Mouse (Mus musculus) mesoderm, embryonic 11.5 days (tissue): ENCODE measurements around the gene Rgp1.

Source experiments
- DNase-seq: peaks from one replicate; pipeline ENCODE4 v3.0.0-alpha.2; 2012; ENCODE audit warnings: low read depth, low spot score

Gene Rgp1

DNA sequence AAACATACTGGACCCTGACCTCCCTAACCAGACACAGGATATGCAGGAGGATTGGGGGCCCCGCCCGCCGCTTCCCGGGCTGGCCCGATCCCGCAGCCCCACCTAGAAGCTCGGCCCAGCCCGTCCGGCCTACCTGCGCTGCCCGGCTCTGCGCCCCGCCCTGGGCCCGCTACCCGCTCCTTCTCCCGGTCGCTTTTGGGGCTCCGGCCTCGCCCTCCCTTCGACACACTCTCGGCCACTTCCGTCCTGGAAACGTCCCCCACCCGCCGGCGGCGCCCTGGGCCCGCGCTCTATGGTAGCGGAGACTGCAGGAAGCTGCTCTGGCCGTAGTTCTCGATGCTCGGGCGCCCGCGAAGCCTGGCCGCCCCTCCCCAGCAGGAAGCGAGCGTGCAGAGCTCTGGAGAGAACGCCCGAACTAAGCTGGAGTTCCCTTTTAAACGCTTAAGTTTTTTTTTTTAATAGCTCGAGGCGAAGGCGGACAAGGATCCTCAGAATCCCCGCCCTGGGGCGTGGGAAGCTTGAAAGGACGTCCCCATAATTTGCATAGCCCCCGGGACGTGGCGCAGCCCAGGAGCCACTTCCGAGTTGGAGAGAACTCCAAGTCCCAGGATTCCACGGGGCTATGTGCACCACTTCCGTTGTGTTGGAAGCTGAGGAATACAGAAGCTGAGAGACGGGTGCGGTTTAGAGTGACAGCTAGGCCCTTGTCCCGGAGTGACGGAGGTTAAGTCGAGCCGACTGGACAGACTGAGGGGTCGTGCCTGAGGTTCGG is 16.3 kb upstream of the Rgp1 start, which contains the start of the genes Creb3 and Tln1:
Gene Creb3, plus strand, starts transcription at position 336 of the 772 bp plus-strand sequence.
Gene Tln1, minus strand, starts transcription at position 695 of the 772 bp plus-strand sequence.
- DNase-seq, result peak; percentile 95

GRCm38 (mm10) chr4:43562769-43563600 is 15.5 kb upstream of the Rgp1 start:
- DNase-seq, result no peak

GRCm38 (mm10) chr4:43563601-43563875 is 15.0 kb upstream of the Rgp1 start:
- DNase-seq, result no peak

GRCm38 (mm10) chr4:43564231-43564630 is 14.3 kb upstream of the Rgp1 start:
- peak; percentile 20 for DNase-seq

- no peak for DNase-seq
Measured at GRCm38 (mm10) chr4:43567140-43567539, 11.4 kb upstream of the Rgp1 start.

DNA sequence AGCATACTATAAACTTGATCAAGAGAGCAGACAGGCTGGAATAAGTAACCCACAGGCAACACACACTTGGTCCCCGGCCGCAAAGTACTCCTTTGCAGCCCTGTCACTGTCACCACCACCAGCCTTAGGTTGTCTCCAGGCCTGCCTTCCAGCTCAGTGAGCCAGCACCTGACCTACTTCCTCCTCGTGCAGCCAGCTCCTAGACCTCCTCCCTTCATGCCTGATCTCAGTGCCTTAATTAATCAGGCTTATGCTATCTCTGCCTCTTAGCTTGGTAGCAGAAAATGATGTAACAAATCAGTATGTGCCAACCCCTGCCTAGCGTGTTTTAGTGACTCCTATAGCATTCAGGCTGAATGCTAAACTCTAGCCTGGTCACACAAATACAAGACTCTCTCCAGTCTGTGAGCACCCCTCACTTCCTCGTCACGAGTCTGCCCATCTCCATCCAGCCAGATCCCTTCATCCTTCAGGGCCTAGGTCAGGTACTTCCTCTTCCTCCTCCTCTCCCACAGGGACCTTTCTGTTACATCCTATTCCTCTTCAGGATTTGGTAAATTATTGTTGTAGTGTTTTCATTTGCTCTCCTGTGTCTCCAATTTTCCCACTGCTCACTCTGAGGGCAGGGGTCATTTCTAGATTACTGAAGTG is 7.0 kb upstream of the Rgp1 start:
- DNase-seq, result no peak

- no peak for DNase-seq
Measured at GRCm38 (mm10) chr4:43573561-43573960, 5.0 kb upstream of the Rgp1 start.

GRCm38 (mm10) chr4:43575356-43575755 is 3.2 kb upstream of the Rgp1 start:
- no peak for DNase-seq

DNA sequence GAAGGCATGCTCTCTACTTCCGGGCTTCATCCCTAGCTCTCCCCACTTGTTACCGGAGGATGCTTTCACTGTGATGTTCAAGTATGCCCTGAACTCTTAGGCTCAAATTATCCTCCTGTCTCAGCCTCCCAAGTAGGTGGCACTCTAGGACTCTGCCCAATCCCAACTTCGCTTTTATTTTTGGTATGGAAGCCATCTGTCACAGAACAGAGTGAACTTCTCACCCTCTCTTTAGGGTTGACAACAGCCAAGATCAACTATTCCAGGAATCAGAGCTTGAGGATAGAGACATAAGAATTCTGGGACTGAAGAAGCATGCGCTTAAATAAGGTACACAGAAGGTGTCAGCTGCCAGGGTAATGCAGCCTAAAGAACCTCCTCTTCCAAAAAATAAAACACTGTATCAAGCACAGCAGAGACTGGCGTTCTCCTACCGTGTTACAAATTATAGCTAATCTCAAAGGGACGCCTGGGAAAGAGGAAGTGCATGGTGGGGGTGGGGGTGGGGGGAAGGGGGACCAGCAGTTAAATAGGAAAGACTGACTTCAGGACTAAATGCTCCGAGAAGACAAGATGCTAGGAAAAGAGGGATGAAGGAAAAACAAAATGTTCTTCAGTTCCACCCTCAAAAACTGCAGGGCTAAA is 1.2 kb upstream of the Rgp1 start:
- no peak for DNase-seq

GRCm38 (mm10) chr4:43579256-43579655 is 741 bp downstream of the Rgp1 start:
- no peak for DNase-seq

DNA sequence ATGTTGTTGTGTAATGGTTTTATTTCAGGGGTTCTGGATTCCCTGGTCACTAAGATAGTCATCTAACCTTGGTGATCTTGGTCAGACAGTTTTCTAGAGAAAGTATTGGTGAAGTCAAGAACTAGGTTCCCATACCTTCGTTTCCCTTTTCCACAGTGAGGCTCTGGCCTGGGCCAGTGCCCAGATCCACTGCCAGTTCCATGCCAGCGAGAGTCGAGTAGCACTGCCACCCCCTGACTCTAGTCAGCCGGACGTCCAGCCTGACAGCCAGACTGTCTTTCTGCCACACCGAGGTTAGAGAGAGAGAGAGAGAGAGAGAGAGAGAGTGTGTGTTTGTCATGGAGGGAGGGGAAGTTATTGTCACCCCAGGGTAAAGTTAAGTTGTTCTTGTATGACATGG is 1.2 kb downstream of the Rgp1 start:
- no peak for DNase-seq

DNA sequence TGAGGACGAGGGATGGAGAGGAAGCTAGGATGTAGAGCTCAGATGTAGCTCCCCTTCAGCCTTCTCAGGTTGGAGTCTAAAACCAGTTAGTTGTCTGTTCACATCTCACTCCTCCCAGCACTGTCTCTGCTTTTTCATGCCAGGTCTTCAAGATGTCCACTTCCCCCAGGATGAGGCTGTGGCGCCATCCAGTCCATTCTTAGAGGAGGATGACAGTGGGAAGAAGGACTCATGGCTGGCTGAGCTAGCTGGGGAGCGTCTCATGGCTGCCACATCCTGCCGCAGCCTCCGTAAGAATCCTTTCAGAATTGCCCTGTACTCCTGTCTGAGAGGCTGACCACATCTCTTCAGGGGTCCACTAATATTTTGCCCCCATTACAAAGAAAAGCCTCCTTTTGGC is 2.2 kb downstream of the Rgp1 start:
- DNase-seq, result no peak

- DNase-seq, result no peak
Measured at GRCm38 (mm10) chr4:43581381-43581780, 2.9 kb downstream of the Rgp1 start.

- no peak for DNase-seq
Measured at GRCm38 (mm10) chr4:43582241-43582640, 3.7 kb downstream of the Rgp1 start.

- DNase-seq, result no peak
Measured at GRCm38 (mm10) chr4:43583421-43583820, 4.9 kb downstream of the Rgp1 start.

DNA sequence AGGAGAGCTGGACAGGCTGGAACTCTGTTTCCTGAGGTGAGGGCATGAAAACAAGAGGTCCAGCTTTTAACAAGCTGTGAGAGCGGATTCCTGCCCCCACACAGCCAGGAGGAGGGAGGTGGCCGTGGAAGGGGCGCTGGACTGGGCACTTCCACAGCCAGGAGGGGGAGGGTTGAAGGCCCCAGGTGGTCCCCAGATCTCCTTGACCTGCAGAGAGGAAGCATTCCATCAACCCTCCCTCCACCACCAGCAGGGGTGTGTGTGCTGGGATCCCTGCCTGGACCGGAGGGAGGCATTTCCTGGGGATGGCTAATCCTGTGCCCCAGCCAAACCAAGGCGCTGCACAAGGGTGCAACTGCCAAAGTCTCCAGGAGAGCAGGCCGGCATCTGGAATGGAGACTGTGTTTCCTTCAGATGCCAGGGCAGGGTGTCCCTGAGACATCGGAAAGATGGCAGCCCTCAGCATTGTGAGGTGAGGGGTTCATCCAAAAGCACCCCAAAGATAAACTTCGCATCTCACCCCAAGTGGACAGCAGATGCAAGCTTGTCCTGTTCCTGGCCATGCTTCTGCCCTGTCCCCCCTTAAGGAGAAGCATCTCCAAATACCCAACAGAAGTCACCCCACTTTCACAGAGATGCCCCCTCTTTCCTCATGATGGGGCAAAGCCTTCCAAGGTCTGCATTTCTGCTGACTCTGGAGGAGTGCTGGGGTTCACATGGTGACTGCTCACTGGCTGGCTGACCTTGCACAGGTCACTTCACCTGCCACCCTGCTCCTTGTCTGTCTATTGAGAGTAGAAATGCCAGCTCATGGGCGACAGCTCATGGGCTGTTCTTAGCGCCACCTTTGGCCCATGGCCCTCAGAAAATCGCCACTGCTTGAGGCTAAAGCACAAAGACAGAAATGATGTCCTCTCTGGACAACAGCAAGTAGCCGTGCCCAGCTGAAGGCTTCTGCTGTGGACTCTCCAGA is 6.2 kb downstream of the Rgp1 start, which contains the start of gene Msmp:
Gene Msmp, minus strand, starts transcription at position 51 of the 973 bp plus-strand sequence.
- no peak for DNase-seq

DNA sequence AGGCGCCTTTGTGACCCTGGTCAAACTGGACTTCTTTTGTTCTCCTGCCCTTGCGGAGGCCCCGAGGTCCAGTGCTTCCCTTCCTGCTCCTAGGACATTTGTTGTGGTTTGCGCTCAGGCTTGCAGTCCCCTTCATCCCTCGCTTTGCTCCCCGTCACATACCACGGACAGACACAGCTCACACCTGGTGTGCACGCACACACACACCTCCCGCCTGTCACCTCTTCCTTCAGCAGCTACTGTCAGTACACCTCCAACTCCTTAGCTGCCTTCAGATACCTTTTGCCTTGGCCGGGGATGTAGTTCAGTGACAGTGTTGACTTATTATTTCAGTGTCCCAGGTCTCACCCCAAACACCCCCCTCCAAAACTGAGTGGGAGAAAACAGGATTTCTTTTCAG is 7.2 kb downstream of the Rgp1 start:
- no peak for DNase-seq

DNA sequence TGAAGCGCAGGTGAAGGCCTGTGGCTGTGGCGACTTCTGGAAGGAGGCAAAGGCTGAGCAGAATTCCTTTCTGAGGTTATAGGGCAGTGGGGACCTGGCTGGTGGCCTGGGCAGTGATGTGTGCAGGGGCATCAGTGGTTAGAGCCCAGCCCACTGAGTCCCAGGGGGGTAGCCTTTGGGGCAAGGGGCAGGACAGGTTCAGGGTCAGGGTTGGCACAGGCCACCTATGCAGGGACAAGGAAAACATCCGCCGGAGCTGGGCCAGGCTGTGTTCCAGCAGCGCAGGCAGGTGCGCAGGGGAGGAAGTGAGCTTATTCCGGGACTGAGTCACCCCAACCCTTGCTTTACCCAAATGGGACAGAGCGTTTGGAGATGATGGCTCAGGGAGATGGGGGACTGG is 7.9 kb downstream of the Rgp1 start:
- no peak for DNase-seq

DNA sequence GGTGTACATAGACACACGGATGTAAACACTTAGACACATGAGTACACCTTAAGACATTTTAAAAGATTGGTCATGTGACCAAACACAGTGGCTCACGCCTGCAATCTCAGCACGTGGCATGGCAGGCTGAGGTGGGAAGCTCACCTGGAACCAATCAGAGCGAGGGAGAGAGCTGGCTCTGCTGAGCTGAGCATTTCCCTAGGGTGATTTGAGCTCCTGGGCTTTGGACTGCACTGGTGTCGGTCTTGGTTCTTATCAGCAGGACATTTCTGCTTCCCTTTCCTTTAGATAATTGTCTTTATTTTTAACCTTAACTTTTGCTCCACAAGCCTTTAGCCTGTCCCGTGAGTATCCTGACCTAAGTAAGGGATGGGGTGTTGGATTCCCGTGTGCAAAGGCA is 9.2 kb downstream of the Rgp1 start:
- no peak for DNase-seq

DNA sequence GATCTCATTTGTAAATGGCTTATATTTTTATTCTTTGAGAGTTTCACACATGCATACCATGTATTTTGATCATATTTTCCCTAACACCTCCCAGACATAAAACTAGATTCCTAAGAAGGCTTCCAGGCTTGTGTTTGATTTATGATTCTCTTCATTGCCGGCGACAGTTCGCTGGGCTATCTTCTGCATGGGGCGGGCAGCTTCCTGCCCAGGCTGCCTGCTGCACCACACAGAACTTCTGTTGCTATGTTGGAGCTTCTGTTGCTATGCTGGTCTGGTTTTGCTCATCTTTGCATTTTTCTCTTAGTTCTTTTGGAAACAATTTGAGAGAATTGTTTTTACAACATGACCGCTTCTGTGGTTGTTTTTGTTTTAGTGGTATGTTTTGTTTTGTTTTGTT is 13.0 kb downstream of the Rgp1 start:
- peak; percentile 24 for DNase-seq

- DNase-seq, result no peak
Measured at GRCm38 (mm10) chr4:43591961-43592360, 13.4 kb downstream of the Rgp1 start.
